Mouse (Mus musculus): ENCODE results near the gene Bglap3.

DNA sequence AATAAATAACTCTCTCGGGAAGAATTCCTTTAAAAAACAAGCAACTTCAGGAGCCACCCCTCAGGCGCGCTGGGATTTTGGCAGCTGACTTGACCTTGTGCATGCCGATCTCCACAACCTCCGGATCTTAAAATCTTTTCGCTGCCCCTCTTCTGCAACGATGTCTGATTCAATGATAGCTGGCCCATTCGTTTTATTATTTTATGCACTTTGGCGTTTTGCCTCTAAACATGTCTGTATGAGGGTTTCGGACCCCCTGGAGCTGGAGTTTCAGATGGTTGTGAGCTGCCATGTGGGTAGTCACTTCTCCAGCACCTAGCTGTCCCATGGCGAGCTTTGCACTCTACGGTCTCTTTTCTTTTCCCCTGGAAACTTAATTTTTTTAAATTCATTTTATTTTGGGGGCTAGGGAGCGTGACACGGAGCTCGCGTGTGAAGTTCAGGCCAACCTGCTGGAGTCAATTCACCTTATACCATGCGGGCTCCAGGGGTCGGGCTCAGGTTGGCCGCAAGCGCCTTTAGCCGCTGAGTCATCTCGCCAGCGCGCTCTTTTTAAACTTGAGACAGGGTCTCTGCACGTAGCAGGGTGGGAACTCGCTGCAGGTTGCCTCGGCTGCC, 37.0 kb downstream of the Bglap3 start:
- TF ChIP-seq CTCF (IDR thresholded peaks at IDR 0.05; ENCODE audit: low read depth, low read length): no peak
- TF ChIP-seq GATA1 (IDR thresholded peaks at IDR 0.05; ENCODE audit: borderline replicate concordance, low read length): no peak
- no peak for TF ChIP-seq GATA2 (IDR thresholded peaks at IDR 0.05; ENCODE audit: borderline replicate concordance, low read depth, low read length)

Measured in G1E (cell line).